Mouse (Mus musculus) gastrocnemius, postnatal 36 days (tissue): ENCODE data around the gene Tmc1. TPM values are rescaled to one million over a fixed set of nuclear protein-coding genes. Genes with fewer than 3 reads are reported as not detected.

Experiments
- DNase-seq, 2 experiments: peaks; one replicate each; pipeline ENCODE4 v3.0.0; 2022
- intact Hi-C: fragments of 180-260 bp; cut with DNase I; formaldehyde crosslinking; loops from one replicate; pipeline ENCODE4 v1.15.1; 2025
- long read RNA-seq, 2 experiments: library from polyadenylated mRNA; stranded (forward); transcript quantifications; one replicate each; pipeline ENCODE4 v2.0.0; 2021
- total RNA-seq, 2 experiments: library from RNA; stranded (reverse); gene quantifications; 2 replicates each; pipeline ENCODE4 v1.2.3; 2021

Gene Tmc1
- total RNA-seq = not detected
- long read RNA-seq, experiment 1, partial matches to known transcripts = 0 of 1 reads
- long read RNA-seq, experiment 1, other reads (novel, unspliced or antisense) = 1 of 1 reads
- long read RNA-seq, experiment 2, partial matches to known transcripts = 0 of 3 reads
- long read RNA-seq, experiment 2, other reads (novel, unspliced or antisense) = 3 of 3 reads

DNA sequence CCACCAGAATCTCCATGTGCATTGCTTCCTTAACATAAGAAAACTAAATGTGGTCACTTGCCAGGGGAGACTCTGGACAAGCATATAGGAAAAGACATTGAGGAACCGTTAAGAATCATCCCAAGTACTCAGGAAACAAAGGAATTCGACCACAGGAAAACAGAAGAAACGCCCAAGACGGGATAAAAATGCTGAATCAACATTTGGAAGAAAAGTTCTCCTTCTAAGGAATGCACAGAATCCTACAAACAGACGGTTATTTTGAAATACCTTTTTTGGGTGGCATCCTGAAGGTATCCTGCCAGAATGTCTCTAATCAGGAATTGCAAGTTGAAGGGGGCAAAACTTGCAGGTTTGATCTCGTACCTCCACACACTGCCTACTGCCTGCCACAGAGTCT, at the start of gene Tmc1:
Gene Tmc1 (minus strand): TSS at position 329 of the 400 bp plus-strand sequence.
- DNase-seq = no peak
- intact Hi-C loops = no loop called here

DNA sequence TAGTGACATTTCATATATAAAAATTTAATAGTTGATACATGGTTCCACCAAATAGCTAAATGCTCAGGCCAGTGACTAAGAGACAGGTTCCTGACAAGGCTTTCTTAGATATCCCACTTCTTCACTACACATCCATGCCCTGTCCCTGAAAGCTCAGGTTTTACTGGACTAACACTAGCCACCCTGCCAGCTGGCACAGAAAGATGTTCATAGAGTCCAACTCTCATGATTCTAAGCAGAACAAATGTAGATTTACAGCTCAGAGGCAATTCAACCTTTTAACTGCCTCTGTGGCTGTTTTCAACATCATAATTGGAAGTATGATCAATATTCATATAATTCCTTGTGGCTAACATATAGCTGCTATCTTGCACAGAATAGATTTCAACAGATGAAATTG, 47.5 kb upstream of the Tmc1 start:
- DNase-seq = no peak
- intact Hi-C loops = no loop called here

DNA sequence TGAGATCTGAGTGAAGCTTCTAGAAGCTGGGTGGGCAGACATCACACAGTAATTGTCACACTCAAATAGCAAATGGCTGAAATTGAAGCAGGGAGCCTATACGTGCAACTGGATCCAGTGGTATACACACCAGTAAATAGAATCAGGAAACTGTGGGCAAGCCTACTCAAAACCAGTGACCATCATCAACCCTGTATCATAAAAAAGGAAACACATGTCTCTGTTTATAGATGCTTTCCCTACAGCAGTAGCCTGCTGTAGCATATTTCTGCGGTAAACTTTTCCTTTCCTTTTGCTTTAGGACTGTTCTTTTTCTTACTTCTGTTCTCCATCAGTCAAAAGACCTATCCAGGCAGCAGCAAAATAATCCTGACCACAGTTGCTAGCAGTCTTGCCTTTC, 25.2 kb upstream of the Tmc1 start:
- DNase-seq = no peak
- intact Hi-C loops = no loop called here

- intact Hi-C loops = no loop called here
- DNase-seq = no peak
Observed at GRCm38 (mm10) chr19:20978148-20978547, 24.1 kb upstream of the Tmc1 start.

DNA sequence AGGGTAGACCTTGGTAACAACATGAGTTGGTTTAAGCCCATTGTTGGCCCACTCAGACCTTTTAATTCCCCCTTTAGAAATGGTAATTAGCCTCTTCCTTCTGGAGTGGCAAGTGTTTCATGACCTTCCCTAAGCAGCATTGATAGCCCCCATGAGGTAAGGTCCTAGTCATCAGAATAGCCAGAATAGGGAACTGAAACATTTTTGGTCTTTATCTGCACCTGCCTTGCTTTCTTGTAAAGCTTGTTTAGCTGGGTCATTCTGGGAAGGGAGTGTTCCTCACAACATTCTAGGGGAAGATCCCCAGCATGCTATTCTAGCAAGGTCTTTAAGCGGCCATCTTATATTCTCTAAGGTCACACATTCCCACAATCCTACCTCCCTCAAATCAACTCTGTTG, 17.9 kb upstream of the Tmc1 start:
- intact Hi-C loops = no loop called here

GRCm38 (mm10) chr19:20954815-20955214, 813 bp upstream of the Tmc1 start:
- intact Hi-C loops = no loop called here

More for the DNA sequence above, 17.9 kb upstream of the Tmc1 start:
- no peak for DNase-seq

DNA sequence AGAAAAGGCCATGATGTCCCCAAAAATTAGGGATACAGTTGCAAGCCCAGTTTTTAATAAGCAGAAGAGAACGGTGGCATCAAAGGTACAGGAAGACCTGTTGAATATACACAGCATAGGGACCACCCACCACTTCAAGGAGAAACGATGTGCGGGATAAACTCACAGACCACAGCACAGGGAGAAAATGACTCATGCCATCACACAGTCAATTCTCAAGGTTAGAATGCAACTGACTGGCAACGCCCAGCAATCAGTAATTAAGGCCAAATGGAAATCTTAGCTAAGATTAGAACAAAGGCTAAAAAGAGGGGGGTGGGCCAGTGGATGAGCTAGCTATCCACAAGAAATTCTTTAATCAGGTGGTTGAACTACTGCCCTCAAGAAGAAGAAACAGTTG, 9.6 kb downstream of the Tmc1 start:
- intact Hi-C loops = no loop called here
- no peak for DNase-seq

More at GRCm38 (mm10) chr19:20954815-20955214, 813 bp upstream of the Tmc1 start:
- no peak for DNase-seq

GRCm38 (mm10) chr19:20924282-20924681, 29.7 kb downstream of the Tmc1 start:
- intact Hi-C loops = no loop called here
- DNase-seq = no peak

DNA sequence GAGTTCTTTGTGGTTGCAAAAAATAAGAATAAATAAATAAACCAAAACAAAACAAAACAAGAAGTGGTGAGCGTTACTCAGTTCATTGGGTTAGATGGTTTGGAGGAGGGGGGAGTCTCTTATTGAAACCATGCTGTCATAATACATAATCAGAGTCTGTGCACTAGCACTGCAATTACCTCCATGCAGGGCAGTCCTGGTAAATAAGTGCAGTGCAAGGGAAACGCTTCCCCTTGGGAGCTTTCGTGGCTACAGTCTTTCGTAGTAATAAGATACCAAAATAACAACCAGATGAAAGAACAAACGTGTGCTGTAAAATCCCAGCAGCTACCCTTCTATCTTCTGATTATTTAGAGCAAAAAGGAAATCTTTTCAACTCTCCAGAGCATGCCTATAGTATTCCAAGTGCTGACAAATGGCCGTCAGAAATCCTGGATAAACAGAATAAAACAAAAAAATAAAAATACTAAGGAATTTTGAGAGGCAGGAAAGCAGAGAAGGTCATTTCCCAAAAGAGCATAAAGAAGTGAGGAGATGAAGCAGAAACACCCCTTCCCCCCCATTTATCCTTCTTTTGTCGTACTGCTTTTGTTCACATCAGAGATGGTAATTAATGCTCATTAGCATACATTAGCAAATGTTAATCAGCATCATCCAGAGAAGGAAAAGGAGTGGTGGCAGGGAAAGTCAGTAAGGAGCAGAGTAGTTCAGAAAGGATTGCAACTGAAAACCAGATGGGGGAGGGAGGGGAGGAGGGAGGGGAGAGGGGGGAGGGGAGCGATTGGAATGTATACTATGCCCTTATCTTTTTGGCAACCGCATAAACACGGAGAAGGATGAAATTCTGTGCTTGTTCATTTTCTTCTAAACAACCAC, 30.4 kb downstream of the Tmc1 start:
- DNase-seq = no peak
- intact Hi-C loops = no loop called here

GRCm38 (mm10) chr19:20918241-20918640, 35.8 kb downstream of the Tmc1 start:
- intact Hi-C loops = no loop called here
- DNase-seq = no peak

- no peak for DNase-seq
- intact Hi-C loops = no loop called here
Observed at GRCm38 (mm10) chr19:20915151-20915550, 38.9 kb downstream of the Tmc1 start.

DNA sequence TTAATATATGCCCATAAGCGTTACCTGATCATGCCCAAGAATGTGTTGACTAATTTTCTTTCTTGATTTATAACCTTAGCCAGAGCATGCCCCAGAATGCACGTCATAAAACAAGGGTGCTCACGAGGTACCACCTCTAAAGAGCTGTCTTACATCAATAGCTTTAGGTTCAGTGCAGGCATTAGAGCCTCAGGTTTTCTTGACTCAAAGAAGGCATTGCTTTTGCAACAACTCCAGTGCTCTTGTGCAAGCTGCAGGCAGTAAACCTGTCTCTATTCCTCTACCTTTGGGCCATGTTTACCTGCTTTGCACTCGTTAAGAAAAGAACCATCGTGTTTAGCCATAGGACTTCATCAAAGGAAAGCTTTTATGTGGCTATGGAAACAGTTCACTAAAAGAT, 43.6 kb downstream of the Tmc1 start:
- intact Hi-C loops = no loop called here
- no peak for DNase-seq

GRCm38 (mm10) chr19:20881205-20881604, 72.8 kb downstream of the Tmc1 start:
- DNase-seq = no peak
- intact Hi-C loops = no loop called here

DNA sequence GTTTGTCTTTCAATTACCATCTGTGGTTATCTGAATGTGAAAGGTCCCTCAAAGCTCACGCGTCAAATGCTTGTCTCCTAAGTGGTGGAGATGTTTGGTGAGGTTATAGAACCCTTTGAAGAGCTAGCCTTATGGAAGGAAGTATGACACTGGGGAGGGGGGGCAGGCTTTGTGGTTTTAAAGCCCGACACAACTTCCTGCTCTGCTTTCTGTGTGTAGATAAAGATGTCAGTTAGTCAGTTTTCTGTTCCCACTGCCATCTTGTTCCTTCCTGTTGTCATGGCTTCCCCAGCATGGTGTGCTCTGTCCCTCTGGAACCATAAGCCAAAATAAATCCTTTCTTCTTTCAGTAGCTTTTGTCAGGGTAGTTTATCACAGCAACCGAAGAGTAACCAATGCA, 78.1 kb downstream of the Tmc1 start:
- no peak for DNase-seq
- intact Hi-C loops = no loop called here

GRCm38 (mm10) chr19:20861779-20862178, 92.2 kb downstream of the Tmc1 start:
- no peak for DNase-seq
- intact Hi-C loops = no loop called here

GRCm38 (mm10) chr19:20860270-20860669, 93.7 kb downstream of the Tmc1 start:
- intact Hi-C loops = no loop called here
- no peak for DNase-seq

DNA sequence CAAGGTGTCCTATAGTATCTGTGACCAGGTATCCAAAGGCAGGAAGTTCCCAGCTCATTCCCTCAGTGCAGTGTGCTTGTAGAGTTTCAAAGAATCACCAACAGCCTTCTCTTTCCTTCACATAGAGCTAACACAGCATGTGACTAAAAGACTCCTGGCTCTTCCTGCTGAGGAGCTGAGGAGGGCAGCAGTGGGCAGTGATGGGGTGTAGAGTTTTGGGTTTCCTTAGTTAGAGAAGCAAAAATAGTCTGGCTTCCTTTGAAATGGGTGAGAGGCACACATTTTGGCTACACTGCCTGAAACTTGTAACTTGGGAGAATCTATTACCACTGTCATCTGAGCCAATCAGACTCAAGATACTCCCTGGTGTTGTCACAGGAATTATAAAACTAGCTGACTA, 96.2 kb downstream of the Tmc1 start:
- intact Hi-C loops = loop anchor here (10.0 kb wide), 1 partner anchor 517 kb away; no protein-coding TSS in a partner anchor
- DNase-seq = no peak

- no peak for DNase-seq
- intact Hi-C loops = no loop called here
Observed at GRCm38 (mm10) chr19:20848906-20849305, 105.1 kb downstream of the Tmc1 start.

DNA sequence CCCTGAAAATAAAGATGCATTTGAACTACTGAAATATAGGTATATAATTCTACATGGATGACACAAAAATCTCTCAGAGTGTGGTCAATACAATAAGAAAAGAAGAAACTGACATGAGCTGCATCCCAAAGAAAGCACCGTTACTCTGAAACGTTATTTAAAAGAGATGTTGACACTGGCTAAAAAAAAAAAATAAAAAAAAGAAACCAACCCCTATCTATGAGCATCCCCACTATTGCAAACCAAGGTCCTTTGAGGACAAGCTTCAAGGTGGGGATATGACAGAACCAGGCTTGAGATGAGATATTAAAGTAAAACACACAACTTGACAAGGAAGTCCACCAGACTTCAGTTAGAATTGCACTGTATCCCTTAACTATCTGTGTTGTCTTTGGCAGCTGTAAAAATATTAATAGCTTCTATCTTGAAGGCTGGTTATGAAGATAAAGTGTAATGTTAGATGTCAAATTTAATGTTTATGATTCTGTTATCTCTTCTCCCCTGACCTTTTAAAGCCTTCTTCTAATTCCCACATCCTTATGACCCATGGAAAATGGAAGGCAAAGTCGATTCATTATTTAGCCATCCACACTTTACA, 106.4 kb downstream of the Tmc1 start:
- no peak for DNase-seq
- intact Hi-C loops = no loop called here

GRCm38 (mm10) chr19:20837422-20837821, 116.6 kb downstream of the Tmc1 start:
- no peak for DNase-seq
- intact Hi-C loops = no loop called here

GRCm38 (mm10) chr19:20836055-20836845, 117.8 kb downstream of the Tmc1 start:
- intact Hi-C loops = no loop called here
- no peak for DNase-seq
